Mouse (Mus musculus) c-Kit-positive CD71-negative TER-119-negative erythroid progenitor cells, embryonic 14.5 days (primary cell): ENCODE data around the gene Scgb2b7.
"Not testable (repeated sequence)": the region's sequence is repeated elsewhere in the genome, so short reads cannot be mapped to it uniquely, and the experiment has no call there.

Experiments
- DNase-seq: peaks from one replicate; pipeline ENCODE4 v3.0.0-alpha.2; 2013; ENCODE audit warnings: low read depth

Gene Scgb2b7

DNA sequence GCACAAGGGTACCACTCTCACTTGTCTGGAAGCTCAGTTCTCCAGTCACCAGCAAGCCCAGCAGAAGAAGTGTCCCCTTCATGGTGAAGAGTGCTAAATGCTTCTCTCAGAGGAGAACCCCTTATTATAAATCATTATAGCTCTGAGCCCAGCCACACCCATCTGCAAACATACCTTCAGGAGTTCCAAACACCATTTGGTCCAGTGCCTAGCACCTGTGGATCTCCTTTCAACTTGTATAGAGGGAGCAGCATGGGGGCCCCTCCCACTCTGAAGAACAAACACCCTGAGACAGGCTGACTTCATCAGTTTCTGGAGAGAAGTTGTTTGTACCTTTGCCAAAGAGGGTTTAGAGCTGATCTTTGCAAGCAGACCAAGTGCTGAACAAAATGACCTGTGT lies at the start of gene Scgb2b7:
Gene Scgb2b7 (minus strand): TSS at position 101 of the 400 bp plus-strand sequence.
- not testable (repeated sequence) for DNase-seq

DNA sequence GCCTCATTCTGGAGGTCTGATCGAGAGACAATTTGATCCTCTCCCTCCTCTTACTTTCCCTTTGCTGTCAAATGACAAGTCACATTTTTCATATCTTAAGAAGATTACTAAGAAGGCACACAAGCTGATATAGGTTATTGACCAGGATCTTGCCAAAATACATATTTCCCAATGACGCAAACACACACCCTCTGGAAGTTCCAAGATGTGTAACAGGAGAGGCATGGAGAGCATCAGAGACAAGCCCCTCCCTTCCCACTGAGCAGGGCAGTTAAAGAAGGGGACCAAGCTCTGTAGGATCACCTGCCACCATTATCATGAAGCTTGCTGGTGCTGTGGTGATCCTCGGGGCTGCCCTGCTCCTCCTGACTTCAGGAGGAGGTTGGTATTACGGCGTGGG lies 6.8 kb upstream of the Scgb2b7 start, which contains the start of gene Scgb1b7:
Gene Scgb1b7 (plus strand): TSS at position 301 of the 400 bp plus-strand sequence.
- DNase-seq = not testable (repeated sequence)
